Mouse (Mus musculus): ENCODE results near the gene Rad50. TPM values are rescaled to one million over a fixed set of nuclear protein-coding genes. Genes with fewer than 3 reads are reported as not detected.

Rad50 gene
- polyA plus RNA-seq, 1 experiment, result 20.4 TPM

GRCm38 (mm10) chr11:53623573-53623972, 83.5 kb downstream of the Rad50 start:
- Histone ChIP-seq H3K4me3 (ENCODE audit: insufficient read depth, low read length) (no peak overlapping the region), H3K27ac (ENCODE audit: insufficient read depth, low read depth, low read length) (no peak overlapping the region), H3K4me1 (ENCODE audit: control insufficient read depth, insufficient read depth, low read length) (peaks cover 14% of the 10 kb centered on the region)
- TF ChIP-seq CTCF (IDR thresholded peaks at IDR 0.05; ENCODE audit: low read depth, low read length) (no peak), POLR2A (IDR thresholded peaks at IDR 0.05; ENCODE audit: borderline replicate concordance, low read depth, low read length) (no peak)

GRCm38 (mm10) chr11:53622440-53622806, 84.7 kb downstream of the Rad50 start:
- H3K27ac ChIP-seq (ENCODE audit: insufficient read depth, low read depth, low read length), result 0 out of 2 replicates have a peak overlapping the region, but pooled peaks have one; percentile 8
- peaks cover 23% of the 10 kb centered on the region for H3K4me1 ChIP-seq (ENCODE audit: control insufficient read depth, insufficient read depth, low read length)
- no peak for TF ChIP-seq POLR2A (IDR thresholded peaks at IDR 0.05; ENCODE audit: borderline replicate concordance, low read depth, low read length)
- TF ChIP-seq CTCF (IDR thresholded peaks at IDR 0.05; ENCODE audit: low read depth, low read length), result no peak
- no peak overlapping the region for H3K4me3 ChIP-seq (ENCODE audit: insufficient read depth, low read length)

DNA sequence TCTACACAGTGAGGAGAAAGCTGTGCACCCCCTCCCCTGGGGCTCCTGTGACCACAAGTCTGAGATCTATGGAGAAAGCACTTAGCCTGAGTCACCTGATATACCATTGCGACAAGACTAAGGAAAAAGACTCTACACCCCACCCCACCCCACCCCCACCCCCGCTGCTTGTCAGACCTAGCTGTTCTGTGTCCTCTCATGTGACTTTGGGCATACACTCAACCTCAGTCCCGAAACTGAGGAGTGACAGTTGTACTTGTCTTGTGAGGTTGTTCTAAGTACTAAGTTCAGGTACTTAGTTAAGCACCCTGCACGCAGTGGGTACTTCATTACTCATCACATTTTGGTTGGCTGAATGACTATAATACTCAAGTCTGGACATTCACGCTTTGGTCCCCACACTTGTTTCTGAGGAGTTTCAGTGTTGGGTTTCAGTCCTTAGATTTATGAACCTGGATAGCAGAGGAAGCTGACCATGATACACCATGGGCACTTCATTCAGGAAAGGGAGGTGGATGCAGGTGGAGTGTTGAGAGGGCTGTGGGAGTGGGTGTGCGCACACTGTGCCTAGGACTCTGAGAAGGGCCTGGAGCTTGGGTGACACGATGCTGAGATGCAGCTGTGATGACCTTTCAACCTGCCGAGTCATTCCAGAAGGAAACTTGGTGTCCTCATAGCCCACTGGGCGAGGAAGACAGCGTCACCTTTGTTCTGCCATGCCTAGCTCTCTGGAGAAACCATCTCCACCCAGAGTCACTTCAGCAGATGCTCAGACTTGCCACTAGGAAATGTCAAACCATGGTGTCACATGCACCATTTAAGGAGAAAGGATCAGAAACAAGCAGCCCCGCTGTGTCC, 85.3 kb downstream of the Rad50 start:
- Histone ChIP-seq H3K4me3 (ENCODE audit: insufficient read depth, low read length) (no peak overlapping the region), H3K4me1 (ENCODE audit: control insufficient read depth, insufficient read depth, low read length) (peaks cover 27% of the 10 kb centered on the region), H3K27ac (ENCODE audit: insufficient read depth, low read depth, low read length) (no peak overlapping the region)
- TF ChIP-seq POLR2A (IDR thresholded peaks at IDR 0.05; ENCODE audit: borderline replicate concordance, low read depth, low read length) (no peak), CTCF (IDR thresholded peaks at IDR 0.05; ENCODE audit: low read depth, low read length) (no peak)

DNA sequence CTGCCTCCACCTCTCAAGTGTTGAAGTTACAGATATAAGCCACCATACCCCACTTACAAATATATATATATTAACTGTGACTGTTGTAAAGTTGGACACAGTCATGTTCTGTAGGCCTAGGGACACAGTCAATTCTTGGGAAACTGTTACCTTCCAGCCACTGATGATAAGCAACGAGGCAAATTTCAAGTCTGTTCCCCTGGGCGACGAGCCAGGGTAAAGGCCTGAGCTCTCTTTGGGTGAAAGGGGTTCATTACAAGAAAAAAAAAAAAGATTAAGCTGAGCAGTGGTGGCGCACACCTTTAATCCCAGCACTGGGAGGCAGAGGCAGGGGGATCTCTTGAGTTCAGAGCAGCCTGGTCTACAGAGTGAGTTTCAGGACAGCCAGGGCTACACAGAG, 87.0 kb downstream of the Rad50 start:
- Histone ChIP-seq H3K27ac (ENCODE audit: insufficient read depth, low read depth, low read length) (no peak overlapping the region), H3K4me3 (ENCODE audit: insufficient read depth, low read length) (no peak overlapping the region), H3K4me1 (ENCODE audit: control insufficient read depth, insufficient read depth, low read length) (peaks cover 31% of the 10 kb centered on the region)
- TF ChIP-seq POLR2A (IDR thresholded peaks at IDR 0.05; ENCODE audit: borderline replicate concordance, low read depth, low read length), result no peak
- TF ChIP-seq CTCF (IDR thresholded peaks at IDR 0.05; ENCODE audit: low read depth, low read length), result no peak

DNA sequence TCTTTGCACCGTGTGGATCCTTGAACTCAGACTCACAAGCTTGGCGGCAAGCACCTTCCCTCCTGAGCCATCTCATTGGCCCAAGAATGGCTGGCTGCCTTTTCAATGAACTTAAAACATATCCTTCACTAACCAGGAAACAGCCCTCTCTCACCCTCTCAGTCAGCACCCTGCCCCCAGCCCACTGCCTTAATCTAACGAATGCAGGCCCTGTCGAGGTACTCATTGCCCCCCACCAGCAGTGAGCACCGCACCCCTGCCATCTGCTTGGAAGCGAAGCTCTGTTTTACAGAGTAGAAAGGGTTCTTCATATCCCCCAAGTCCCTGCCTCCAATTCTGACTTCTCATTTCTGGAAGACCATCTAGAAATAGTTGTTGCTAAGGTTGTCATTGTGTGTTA, 87.7 kb downstream of the Rad50 start:
- no peak overlapping the region for H3K4me3 ChIP-seq (ENCODE audit: insufficient read depth, low read length)
- TF ChIP-seq CTCF (IDR thresholded peaks at IDR 0.05; ENCODE audit: low read depth, low read length) (no peak), POLR2A (IDR thresholded peaks at IDR 0.05; ENCODE audit: borderline replicate concordance, low read depth, low read length) (no peak)
- no peak overlapping the region for H3K27ac ChIP-seq (ENCODE audit: insufficient read depth, low read depth, low read length)
- H3K4me1 ChIP-seq (ENCODE audit: control insufficient read depth, insufficient read depth, low read length), result peaks cover 31% of the 10 kb centered on the region

GRCm38 (mm10) chr11:53618619-53619198, 88.4 kb downstream of the Rad50 start, which contains the start of gene Il4:
Il4 (minus strand) TSS chr11:53618669.
- TF ChIP-seq CTCF (IDR thresholded peaks at IDR 0.05; ENCODE audit: low read depth, low read length) (no peak), POLR2A (IDR thresholded peaks at IDR 0.05; ENCODE audit: borderline replicate concordance, low read depth, low read length) (no peak)
- Histone ChIP-seq H3K4me1 (ENCODE audit: control insufficient read depth, insufficient read depth, low read length) (peaks cover 31% of the 10 kb centered on the region), H3K27ac (ENCODE audit: insufficient read depth, low read depth, low read length) (peak within 1 kb of the TSS; percentile 56), H3K4me3 (ENCODE audit: insufficient read depth, low read length) (no peak within 1 kb of the TSS)

DNA sequence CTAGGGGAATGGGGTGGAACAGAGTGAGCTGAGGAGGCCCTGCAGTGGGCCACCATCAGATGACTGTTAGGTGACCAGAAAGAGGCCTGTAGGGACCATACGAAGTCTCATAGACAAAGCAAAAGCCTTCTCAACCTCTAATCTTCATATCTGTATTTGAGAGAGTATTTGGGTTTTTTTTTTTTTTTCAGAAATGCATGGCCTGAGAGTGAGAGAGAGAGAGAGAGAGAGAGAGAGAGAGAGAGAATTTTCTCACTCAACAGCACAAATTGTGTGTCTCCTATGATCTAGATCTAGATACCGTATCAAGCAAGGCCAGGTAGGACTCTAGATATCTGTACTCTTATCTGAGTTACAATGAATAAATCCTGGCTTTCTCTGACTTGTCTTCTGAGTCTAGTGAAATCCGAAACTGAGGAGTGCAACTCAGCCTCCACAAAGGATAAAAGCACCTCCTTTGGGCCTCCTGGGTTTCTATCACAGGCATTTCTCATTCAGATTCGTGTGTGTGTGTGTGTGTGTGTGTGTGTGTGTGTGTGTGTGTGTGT, 89.5 kb downstream of the Rad50 start:
- Histone ChIP-seq H3K4me3 (ENCODE audit: insufficient read depth, low read length) (no peak overlapping the region), H3K4me1 (ENCODE audit: control insufficient read depth, insufficient read depth, low read length) (peaks cover 30% of the 10 kb centered on the region), H3K27ac (ENCODE audit: insufficient read depth, low read depth, low read length) (peak overlapping the region; percentile 56)
- TF ChIP-seq POLR2A (IDR thresholded peaks at IDR 0.05; ENCODE audit: borderline replicate concordance, low read depth, low read length) (no peak), CTCF (IDR thresholded peaks at IDR 0.05; ENCODE audit: low read depth, low read length) (no peak)

DNA sequence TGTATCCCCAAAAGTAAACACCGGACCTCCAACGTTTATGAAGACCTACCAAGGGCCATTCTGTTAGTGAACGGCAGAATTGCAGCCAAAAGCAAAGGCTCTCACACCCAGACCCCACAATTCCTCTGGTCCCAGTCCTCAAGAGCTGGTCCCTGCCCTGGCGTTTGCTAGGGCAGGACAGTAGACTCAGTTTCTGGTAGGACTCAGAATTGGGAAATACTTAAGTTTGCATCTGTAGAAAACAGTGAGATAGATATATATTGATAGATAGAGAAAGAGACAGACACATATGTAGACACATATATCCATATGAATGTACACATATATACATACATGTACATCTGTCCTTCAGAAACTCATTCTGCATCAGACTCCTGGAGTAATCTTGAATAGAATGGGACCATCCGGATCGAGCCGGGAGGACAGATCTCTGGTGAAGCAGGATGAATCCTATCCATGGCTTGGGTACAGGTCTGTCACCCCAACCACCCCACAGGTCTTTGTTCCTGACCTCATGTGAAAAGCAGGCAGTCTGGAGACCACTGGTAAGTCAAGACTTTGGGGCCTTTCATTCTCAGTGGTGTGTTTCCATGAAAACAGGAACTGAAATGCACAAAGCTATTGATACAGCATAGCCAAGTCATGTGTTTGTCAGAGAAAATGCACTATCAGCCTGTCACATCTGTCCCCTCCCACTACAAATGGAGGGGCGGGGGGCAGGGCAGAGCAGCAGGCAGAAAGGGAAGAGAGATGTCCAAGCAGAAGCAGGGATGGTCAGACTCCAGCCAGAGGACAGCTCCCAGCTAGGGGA, 90.2 kb downstream of the Rad50 start:
- TF ChIP-seq POLR2A (IDR thresholded peaks at IDR 0.05; ENCODE audit: borderline replicate concordance, low read depth, low read length), result no peak
- TF ChIP-seq CTCF (IDR thresholded peaks at IDR 0.05; ENCODE audit: low read depth, low read length), result no peak
- Histone ChIP-seq H3K4me3 (ENCODE audit: insufficient read depth, low read length) (no peak overlapping the region), H3K27ac (ENCODE audit: insufficient read depth, low read depth, low read length) (peak overlapping the region; percentile 85), H3K4me1 (ENCODE audit: control insufficient read depth, insufficient read depth, low read length) (peaks cover 23% of the 10 kb centered on the region)

- TF ChIP-seq CTCF (IDR thresholded peaks at IDR 0.05; ENCODE audit: low read depth, low read length) (no peak), POLR2A (IDR thresholded peaks at IDR 0.05; ENCODE audit: borderline replicate concordance, low read depth, low read length) (no peak)
- H3K4me1 ChIP-seq (ENCODE audit: control insufficient read depth, insufficient read depth, low read length), result peaks cover 17% of the 10 kb centered on the region
- no peak overlapping the region for H3K4me3 ChIP-seq (ENCODE audit: insufficient read depth, low read length)
- H3K27ac ChIP-seq (ENCODE audit: insufficient read depth, low read depth, low read length), result no peak overlapping the region
Measured at GRCm38 (mm10) chr11:53615575-53615974, 91.5 kb downstream of the Rad50 start.

Measured in bone marrow macrophage, adult 2 months (primary cell).